Mouse (Mus musculus) monocyte, adult 5-6 weeks (primary cell): Measurements from ENCODE around the gene Pmvk. TPM values are rescaled to one million over a fixed set of nuclear protein-coding genes. Genes with fewer than 3 reads are reported as not detected.
A peak's percentile ranks its signal among the peaks of the same experiment; 100 is the strongest.
"Not testable (repeated sequence)": the region's sequence is repeated elsewhere in the genome, so short reads cannot be mapped to it uniquely, and the experiment has no call there.

Source experiments
- ATAC-seq: fragments of 153-309, 156-312 bp; replicated peaks from 2 replicates; pipeline ENCODE4 v1.8.0; 2017; ENCODE audit warnings: mild to moderate bottlenecking; ENCODE audit not compliant: low TSS enrichment, insufficient number of reproducible peaks, severe bottlenecking, poor library complexity, low FRiP score
- total RNA-seq: library from RNA; stranded (forward); fragments of 200-1000, 200-491, 200-594 nt; gene quantifications from 3 replicates; pipeline ENCODE4 v1.2.3, GENCODE M21; 2017

Pmvk gene
- total RNA-seq, 1 experiment from 2014 or later = 21.0 TPM

GRCm38 (mm10) chr3:89424416-89425140 is 29.8 kb upstream of the Pmvk start:
- no peak for ATAC-seq

- no peak for ATAC-seq
Measured at GRCm38 (mm10) chr3:89425141-89425525, 29.2 kb upstream of the Pmvk start.

GRCm38 (mm10) chr3:89425876-89426275 is 28.5 kb upstream of the Pmvk start:
- ATAC-seq = no peak

- not testable (repeated sequence) for ATAC-seq
Measured at GRCm38 (mm10) chr3:89429021-89429420, 25.3 kb upstream of the Pmvk start.

GRCm38 (mm10) chr3:89430171-89431159 is 23.9 kb upstream of the Pmvk start, which contains the start of gene Pygo2:
TSS of gene Pygo2 (plus strand) at chr3:89430214.
- peak; percentile 93 for ATAC-seq

GRCm38 (mm10) chr3:89432606-89433005 is 21.7 kb upstream of the Pmvk start:
- ATAC-seq = no peak

GRCm38 (mm10) chr3:89434532-89434931 is 19.8 kb upstream of the Pmvk start:
- ATAC-seq = no peak

GRCm38 (mm10) chr3:89435041-89435440 is 19.3 kb upstream of the Pmvk start:
- ATAC-seq = no peak

GRCm38 (mm10) chr3:89436176-89437113 is 17.9 kb upstream of the Pmvk start, which contains the start of gene Pbxip1:
TSS of gene Pbxip1 (plus strand) at chr3:89436706.
- ATAC-seq = peak; percentile 67

- peak; percentile 45 for ATAC-seq
Measured at GRCm38 (mm10) chr3:89437269-89437668, 17.1 kb upstream of the Pmvk start.

GRCm38 (mm10) chr3:89440691-89441090 is 13.7 kb upstream of the Pmvk start:
- no peak for ATAC-seq

- 0 out of 2 replicates have a peak, but pooled peaks have one; percentile 7 for ATAC-seq
Measured at GRCm38 (mm10) chr3:89448720-89449537, 5.4 kb upstream of the Pmvk start.

- peak; percentile 50 for ATAC-seq
Measured at GRCm38 (mm10) chr3:89449541-89449940, 4.8 kb upstream of the Pmvk start.

- no peak for ATAC-seq
Measured at GRCm38 (mm10) chr3:89451916-89452315, 2.4 kb upstream of the Pmvk start.

- ATAC-seq = no peak
Measured at GRCm38 (mm10) chr3:89455786-89456285, 1.5 kb downstream of the Pmvk start.

- peak; percentile 59 for ATAC-seq
Measured at GRCm38 (mm10) chr3:89456726-89457665, 2.7 kb downstream of the Pmvk start.
